Mouse (Mus musculus) natural killer cell, adult 2 months (primary cell): ENCODE measurements around the gene Krtap9-3.
"Not testable (repeated sequence)": the region's sequence is repeated elsewhere in the genome, so short reads cannot be mapped to it uniquely, and the experiment has no call there.

Experiments used
- DNase-seq, 2 experiments: peaks; one replicate each; pipeline ENCODE4 v3.0.0; 2022; ENCODE audit warnings: low spot score in 2 of 2

The Krtap9-3 gene

GRCm38 (mm10) chr11:99597742-99598141 is at the start of gene Krtap9-3:
Gene Krtap9-3, minus strand, starts transcription at chr11:99598105.
- not testable (repeated sequence) for DNase-seq

GRCm38 (mm10) chr11:99646444-99646843 is 48.5 kb upstream of the Krtap9-3 start:
- no peak for DNase-seq

GRCm38 (mm10) chr11:99644351-99644750 is 46.4 kb upstream of the Krtap9-3 start:
- DNase-seq, result no peak

- DNase-seq, result not testable (repeated sequence)
These were observed 45.8 kb upstream of the Krtap9-3 start, which contains the start of gene Krtap4-7 for GRCm38 (mm10) chr11:99643635-99644139. Gene Krtap4-7, minus strand, starts transcription at chr11:99644089.

- no peak for DNase-seq
These were observed 43.0 kb upstream of the Krtap9-3 start for GRCm38 (mm10) chr11:99640926-99641325.

- no peak for DNase-seq
These were observed 39.2 kb upstream of the Krtap9-3 start for GRCm38 (mm10) chr11:99637086-99637485.

- DNase-seq, result no peak
These were observed 36.8 kb upstream of the Krtap9-3 start, which contains the start of gene Krtap4-2 for GRCm38 (mm10) chr11:99634653-99635134. Gene Krtap4-2, minus strand, starts transcription at chr11:99635084.

GRCm38 (mm10) chr11:99633293-99633692 is 35.4 kb upstream of the Krtap9-3 start:
- DNase-seq, result no peak

- no peak for DNase-seq
These were observed 33.0 kb upstream of the Krtap9-3 start for GRCm38 (mm10) chr11:99630890-99631289.

GRCm38 (mm10) chr11:99628138-99628537 is 30.2 kb upstream of the Krtap9-3 start, which contains the start of gene Krtap4-1:
Gene Krtap4-1, minus strand, starts transcription at chr11:99628238.
- DNase-seq, result no peak

- no peak for DNase-seq
These were observed 22.4 kb upstream of the Krtap9-3 start, which contains the start of gene Gm11562 for GRCm38 (mm10) chr11:99620335-99620734. Gene Gm11562, minus strand, starts transcription at chr11:99620435.

GRCm38 (mm10) chr11:99614796-99615363 is 17.0 kb upstream of the Krtap9-3 start, which contains the start of gene Krtap2-4:
Gene Krtap2-4, minus strand, starts transcription at chr11:99614846.
- no peak for DNase-seq

- not testable (repeated sequence) for DNase-seq
These were observed 12.2 kb upstream of the Krtap9-3 start, which contains the start of gene Gm11937 for GRCm38 (mm10) chr11:99610089-99610488. Gene Gm11937, minus strand, starts transcription at chr11:99610189.

GRCm38 (mm10) chr11:99609126-99609525 is 11.2 kb upstream of the Krtap9-3 start:
- DNase-seq, result no peak

- not testable (repeated sequence) for DNase-seq
These were observed 5.3 kb upstream of the Krtap9-3 start, which contains the start of gene Gm11938 for GRCm38 (mm10) chr11:99603208-99603607. Gene Gm11938, minus strand, starts transcription at chr11:99603308.

- no peak for DNase-seq
These were observed 6.9 kb downstream of the Krtap9-3 start, which contains the start of gene Krtap1-3 for GRCm38 (mm10) chr11:99590981-99591380. Gene Krtap1-3, minus strand, starts transcription at chr11:99591339.

GRCm38 (mm10) chr11:99585096-99585495 is 12.8 kb downstream of the Krtap9-3 start:
- DNase-seq, result no peak

- no peak for DNase-seq
These were observed 14.6 kb downstream of the Krtap9-3 start, which contains the start of gene Krtap1-4 for GRCm38 (mm10) chr11:99583245-99583704. Gene Krtap1-4, minus strand, starts transcription at chr11:99583654.

- no peak for DNase-seq
These were observed 16.3 kb downstream of the Krtap9-3 start for GRCm38 (mm10) chr11:99581564-99581963.

GRCm38 (mm10) chr11:99581051-99581450 is 16.9 kb downstream of the Krtap9-3 start:
- no peak for DNase-seq

GRCm38 (mm10) chr11:99580636-99581035 is 17.3 kb downstream of the Krtap9-3 start, which contains the start of gene Krtap1-5:
Gene Krtap1-5, minus strand, starts transcription at chr11:99581016.
- DNase-seq, result no peak

- peak; percentile 12 to 40 for DNase-seq
These were observed 23.8 kb downstream of the Krtap9-3 start for GRCm38 (mm10) chr11:99574106-99574505.

GRCm38 (mm10) chr11:99573164-99573563 is 24.7 kb downstream of the Krtap9-3 start:
- no peak for DNase-seq
